Mouse (Mus musculus): ENCODE results near the gene Swt1.
A peak's percentile ranks its signal among the peaks of the same experiment; 100 is the strongest.
"Not testable (repeated sequence)": the region's sequence is repeated elsewhere in the genome, so short reads cannot be mapped to it uniquely, and the experiment has no call there.

The Swt1 gene

GRCm38 (mm10) chr1:151366944-151367605, 61.2 kb downstream of the Swt1 start:
- DNase-seq = no peak

GRCm38 (mm10) chr1:151359374-151359773, 68.9 kb downstream of the Swt1 start:
- DNase-seq = no peak

DNA sequence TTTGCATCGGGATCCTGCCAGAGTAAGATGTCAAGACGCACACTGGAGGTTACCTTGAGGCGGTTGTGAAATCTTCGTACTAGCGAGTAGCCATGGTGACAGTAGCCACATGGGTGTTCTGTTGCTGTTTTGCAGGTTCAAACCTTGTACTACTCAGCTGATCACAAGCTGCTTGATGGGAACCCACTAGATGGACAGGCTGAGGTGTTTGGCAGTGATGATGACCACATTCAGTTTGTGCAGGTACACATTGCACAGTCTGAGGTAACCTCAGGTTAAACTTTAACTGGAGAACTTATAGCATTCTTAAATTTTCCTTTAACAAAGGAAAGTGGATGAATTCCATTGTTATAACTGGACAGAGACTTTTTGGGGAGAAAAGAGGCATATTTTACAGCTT, 72.3 kb downstream of the Swt1 start:
- DNase-seq = no peak

- DNase-seq = no peak
Observed at GRCm38 (mm10) chr1:151352911-151353310, 75.3 kb downstream of the Swt1 start.

DNA sequence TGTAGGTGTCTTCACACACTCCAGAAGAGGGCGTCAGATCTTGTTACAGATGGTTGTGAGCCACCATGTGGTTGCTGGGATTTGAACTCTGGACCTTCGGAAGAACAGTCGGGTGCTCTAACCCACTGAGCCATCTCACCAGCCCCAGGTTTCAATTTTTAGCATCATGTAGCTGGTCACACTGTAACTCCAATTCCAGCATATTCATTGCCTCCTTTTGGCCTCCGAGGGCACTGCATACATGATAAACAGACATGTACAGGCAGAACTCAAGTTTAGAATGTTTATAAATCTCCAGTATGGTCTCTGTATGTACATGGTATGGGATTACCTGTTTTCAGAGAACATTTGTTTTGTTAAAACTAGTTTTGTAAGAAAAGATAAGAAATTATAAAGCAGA, 80.0 kb downstream of the Swt1 start:
- not testable (repeated sequence) for DNase-seq

DNA sequence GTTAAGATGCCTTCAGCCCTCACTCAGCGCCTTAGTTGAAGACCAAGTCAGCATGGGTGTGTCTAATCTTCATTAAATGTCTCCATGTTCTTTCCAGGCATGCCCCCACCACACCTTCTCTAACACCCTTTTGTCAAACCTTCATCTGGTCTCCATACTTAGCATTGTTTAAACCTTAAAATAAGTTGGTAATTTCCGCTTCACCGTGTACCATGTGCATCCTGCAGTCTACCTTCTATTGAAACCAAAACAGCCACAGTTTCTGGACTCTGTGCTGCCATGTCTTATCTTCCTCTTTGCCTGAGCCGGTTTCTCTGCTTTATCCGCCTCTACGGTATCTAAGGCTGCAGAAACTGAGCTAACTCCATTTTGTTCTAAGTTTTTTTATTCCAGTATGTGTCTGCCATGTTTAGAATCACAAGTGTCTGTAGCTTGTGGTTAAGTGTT, 81.6 kb downstream of the Swt1 start:
- no peak for DNase-seq

DNA sequence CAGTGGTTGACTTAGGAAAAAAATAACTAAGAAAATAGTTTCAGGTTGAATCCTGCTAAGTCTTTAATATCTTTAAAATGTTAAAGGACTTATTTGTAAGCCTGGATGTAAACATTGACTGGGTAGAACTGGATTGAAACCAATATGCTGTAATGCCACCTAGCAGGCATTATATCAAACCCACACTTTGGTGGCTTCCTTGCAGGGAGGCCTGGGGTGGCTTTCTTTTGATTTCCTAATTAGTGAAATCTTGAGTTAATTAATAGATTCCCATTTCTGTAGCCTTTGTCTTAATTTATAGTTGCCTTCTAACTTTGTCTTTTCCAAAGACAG, 82.4 kb downstream of the Swt1 start:
- DNase-seq = no peak

DNA sequence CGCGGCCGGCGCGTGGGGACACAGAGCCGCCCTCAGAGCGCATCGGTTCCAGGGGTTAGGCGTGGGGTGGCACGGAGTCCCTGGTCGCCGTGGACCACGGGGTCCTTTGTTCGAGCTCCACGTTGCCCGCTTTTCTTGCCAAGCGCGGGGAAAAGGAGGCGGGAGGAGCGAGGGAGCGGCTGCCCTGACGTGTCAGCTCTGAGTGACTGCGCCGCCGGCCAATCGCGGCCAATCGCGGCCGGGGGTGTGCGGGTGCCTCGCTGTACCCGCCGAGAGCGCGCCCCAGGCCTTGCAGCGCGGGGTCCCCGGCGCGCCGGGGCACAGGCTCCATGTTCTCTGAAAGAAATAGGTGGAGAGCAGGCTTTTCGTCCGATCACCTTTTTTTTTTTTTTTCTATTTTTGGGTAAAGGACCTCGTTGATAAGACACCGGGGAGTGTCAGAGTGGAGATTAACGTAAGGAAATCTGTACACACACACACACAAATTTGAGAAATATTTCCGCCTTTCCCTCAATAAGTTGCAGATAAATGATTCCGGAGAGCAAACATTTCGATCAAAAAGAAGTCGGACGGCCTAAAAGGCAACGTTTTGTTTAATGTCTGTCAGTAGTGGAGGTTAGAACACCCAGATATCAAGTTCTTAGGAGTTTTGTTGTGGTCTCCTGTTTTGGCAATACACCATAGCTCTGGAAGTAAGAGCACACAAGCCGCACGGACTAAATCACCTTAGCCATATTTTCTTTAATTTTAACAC, 83.0 kb downstream of the Swt1 start:
- peak; percentile 97 to 98 for DNase-seq

- peak; percentile 97 to 99 for DNase-seq
Observed at GRCm38 (mm10) chr1:151344283-151345108, 83.8 kb downstream of the Swt1 start, which contains the start of gene Ivns1abp. TSS of gene Ivns1abp (plus strand) at chr1:151344477.

DNA sequence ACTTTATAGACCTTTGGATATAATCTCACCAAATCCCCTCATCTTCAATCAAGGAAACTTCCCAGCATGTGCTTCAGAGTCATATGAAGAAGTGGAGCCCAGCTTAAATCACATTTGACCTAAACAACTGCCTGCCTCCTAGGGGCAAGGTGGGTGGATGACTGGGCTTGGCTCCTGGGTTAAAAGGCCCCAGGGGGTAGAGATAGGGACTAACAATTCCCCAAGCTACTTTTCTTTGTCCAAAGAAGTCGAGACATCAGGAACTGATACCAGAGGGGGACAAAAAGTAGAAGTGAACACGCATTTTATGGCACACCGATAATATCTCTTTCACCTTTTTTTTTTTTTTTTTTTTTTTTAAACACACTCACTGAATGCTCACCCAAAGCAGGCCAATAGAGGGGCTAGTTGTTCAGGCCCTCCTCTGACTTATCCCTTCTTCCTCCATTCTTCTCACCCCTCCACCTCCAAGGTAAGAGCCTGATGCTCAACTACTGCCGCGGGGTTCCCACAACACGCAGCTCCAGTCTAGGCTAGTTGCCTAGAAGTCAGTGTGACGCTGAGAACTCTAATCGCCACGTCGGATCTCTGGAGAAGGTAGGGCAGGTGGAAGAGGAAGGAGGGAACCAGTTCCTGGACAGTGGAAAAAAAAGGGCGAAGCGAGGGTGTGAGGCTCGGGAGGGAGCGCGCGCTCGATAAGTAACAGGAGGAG, 84.5 kb downstream of the Swt1 start:
- peak in 1 of 2 experiments; percentile 21 for DNase-seq

DNA sequence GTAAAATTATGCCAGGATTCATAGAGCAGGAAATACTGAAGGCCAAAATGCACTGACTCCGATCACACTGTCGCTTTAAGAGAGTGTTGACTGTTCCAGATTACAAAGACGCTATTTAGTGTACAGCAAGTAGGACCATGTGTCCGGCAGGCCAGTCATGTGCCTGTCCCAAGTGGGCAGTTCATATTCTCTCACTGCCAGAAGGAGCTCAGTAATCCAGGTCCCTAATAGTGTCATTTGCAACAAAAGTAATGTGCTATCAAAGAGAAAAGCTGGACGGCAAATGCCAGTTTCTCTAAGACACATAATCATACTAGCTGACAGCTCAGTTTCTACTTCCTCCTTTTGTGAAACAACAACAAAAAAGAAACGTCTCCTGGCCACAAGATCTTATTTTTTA, 85.3 kb downstream of the Swt1 start:
- peak in 1 of 2 experiments; percentile 10 for DNase-seq

DNA sequence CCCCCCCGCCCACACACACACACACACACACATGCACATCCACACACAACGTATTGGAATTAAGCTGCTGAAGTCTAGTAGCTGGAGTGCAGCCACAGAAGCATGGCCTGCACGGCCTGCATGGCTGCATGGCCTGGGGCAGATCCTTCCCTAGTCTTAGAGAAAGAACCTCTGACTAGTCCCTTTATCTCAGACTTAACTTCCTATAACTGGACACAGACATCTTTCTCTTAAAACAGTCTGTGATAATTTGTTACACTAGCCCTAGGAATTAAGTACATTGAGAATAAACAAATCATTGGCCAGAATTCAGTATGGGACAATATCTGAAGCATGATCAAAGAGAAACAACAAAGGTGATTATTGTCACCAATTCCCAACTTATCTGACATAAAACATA, 85.9 kb downstream of the Swt1 start:
- DNase-seq = no peak

GRCm38 (mm10) chr1:151341321-151342044, 86.8 kb downstream of the Swt1 start:
- no peak for DNase-seq

GRCm38 (mm10) chr1:151338941-151339340, 89.3 kb downstream of the Swt1 start:
- DNase-seq = no peak

GRCm38 (mm10) chr1:151338234-151338633, 90.0 kb downstream of the Swt1 start:
- no peak for DNase-seq

GRCm38 (mm10) chr1:151332819-151333218, 95.4 kb downstream of the Swt1 start:
- DNase-seq = no peak

GRCm38 (mm10) chr1:151329601-151330000, 98.7 kb downstream of the Swt1 start:
- no peak for DNase-seq

- no peak for DNase-seq
Observed at GRCm38 (mm10) chr1:151328341-151329097, 99.7 kb downstream of the Swt1 start.

- DNase-seq = no peak
Observed at GRCm38 (mm10) chr1:151325328-151325727, 102.9 kb downstream of the Swt1 start.

GRCm38 (mm10) chr1:151320408-151320807, 107.8 kb downstream of the Swt1 start:
- no peak for DNase-seq

GRCm38 (mm10) chr1:151319267-151319666, 109.0 kb downstream of the Swt1 start:
- no peak for DNase-seq
